Mouse (Mus musculus) hindbrain, embryonic 14.5 days (tissue): Measurements from ENCODE around the gene Uimc1. TPM values are rescaled to one million over a fixed set of nuclear protein-coding genes. Genes with fewer than 3 reads are reported as not detected.
"Not testable (repeated sequence)": the region's sequence is repeated elsewhere in the genome, so short reads cannot be mapped to it uniquely, and the experiment has no call there.

ENCODE experiments used
- ATAC-seq: fragments of 200-750 bp; cut with Nextera tagmentation; 2 replicates; pipeline ENCODE4 v1.8.0; 2017; ENCODE audit warnings: moderate number of reproducible peaks, mild to moderate bottlenecking, moderate TSS enrichment, moderate library complexity; ENCODE audit not compliant: low FRiP score
- DNase-seq: peaks from one replicate; pipeline ENCODE4 v3.0.0-alpha.2; 2015; ENCODE audit warnings: low spot score
- H3K27ac ChIP-seq: fragments of 300-500 bp; sonication (generic); 2 replicates; pipeline ENCODE4 v1.5.1; 2014; ENCODE audit warnings: mild to moderate bottlenecking, moderate library complexity
- H3K27me3 ChIP-seq: fragments of 300-500 bp; sonication (generic); 2 replicates; pipeline ENCODE4 v1.6.1; 2014; ENCODE audit warnings: mild to moderate bottlenecking, low read length, mixed read lengths; ENCODE audit not compliant: control insufficient read depth, insufficient read depth
- H3K36me3 ChIP-seq: fragments of 300-500 bp; sonication (generic); replicated peaks from 2 replicates; pipeline ENCODE4 v1.6.1; 2014; ENCODE audit not compliant: control insufficient read depth, insufficient read depth
- H3K4me1 ChIP-seq: fragments of 300-500 bp; sonication (generic); replicated peaks from 2 replicates; pipeline ENCODE4 v1.6.1; 2014; ENCODE audit warnings: antibody characterized with exemption, low read length, mixed read lengths; ENCODE audit not compliant: control insufficient read depth, insufficient read depth
- H3K4me2 ChIP-seq: fragments of 300-500 bp; sonication (generic); replicated peaks from 2 replicates; pipeline ENCODE4 v1.6.1; 2014; ENCODE audit warnings: mild to moderate bottlenecking, moderate library complexity
- H3K4me3 ChIP-seq: fragments of 300-500 bp; sonication (generic); replicated peaks from 2 replicates; pipeline ENCODE4 v1.5.1; 2014; ENCODE audit warnings: mild to moderate bottlenecking, low read length
- H3K9ac ChIP-seq: fragments of 300-500 bp; sonication (generic); 2 replicates; pipeline ENCODE4 v1.6.1; 2014
- H3K9me3 ChIP-seq: fragments of 300-500 bp; sonication (generic); 2 replicates; pipeline ENCODE4 v1.6.1; 2016; ENCODE audit warnings: low read length; ENCODE audit not compliant: control insufficient read depth
- WGBS: fragments of 180-500 bp; shearing (Covaris S2); extraction: QIAGEN DNeasy Blood & Tissue Kit; methylation state at CpG from one replicate; pipeline ENCODE4 v1.1.7; 2014; 5-methylcytosine and 5-hydroxymethylcytosine counted together
- polyA plus RNA-seq: library from polyadenylated mRNA; unstranded; fragments of >200 nt; fragmentation: Nextera tagmentation; extraction: Ambion mirVana; gene quantifications from 2 replicates; pipeline ENCODE4 v1.2.1, GENCODE M21; 2014

The Uimc1 gene
- polyA plus RNA-seq, 1 experiment from 2014 or later, result 21.5 TPM

DNA sequence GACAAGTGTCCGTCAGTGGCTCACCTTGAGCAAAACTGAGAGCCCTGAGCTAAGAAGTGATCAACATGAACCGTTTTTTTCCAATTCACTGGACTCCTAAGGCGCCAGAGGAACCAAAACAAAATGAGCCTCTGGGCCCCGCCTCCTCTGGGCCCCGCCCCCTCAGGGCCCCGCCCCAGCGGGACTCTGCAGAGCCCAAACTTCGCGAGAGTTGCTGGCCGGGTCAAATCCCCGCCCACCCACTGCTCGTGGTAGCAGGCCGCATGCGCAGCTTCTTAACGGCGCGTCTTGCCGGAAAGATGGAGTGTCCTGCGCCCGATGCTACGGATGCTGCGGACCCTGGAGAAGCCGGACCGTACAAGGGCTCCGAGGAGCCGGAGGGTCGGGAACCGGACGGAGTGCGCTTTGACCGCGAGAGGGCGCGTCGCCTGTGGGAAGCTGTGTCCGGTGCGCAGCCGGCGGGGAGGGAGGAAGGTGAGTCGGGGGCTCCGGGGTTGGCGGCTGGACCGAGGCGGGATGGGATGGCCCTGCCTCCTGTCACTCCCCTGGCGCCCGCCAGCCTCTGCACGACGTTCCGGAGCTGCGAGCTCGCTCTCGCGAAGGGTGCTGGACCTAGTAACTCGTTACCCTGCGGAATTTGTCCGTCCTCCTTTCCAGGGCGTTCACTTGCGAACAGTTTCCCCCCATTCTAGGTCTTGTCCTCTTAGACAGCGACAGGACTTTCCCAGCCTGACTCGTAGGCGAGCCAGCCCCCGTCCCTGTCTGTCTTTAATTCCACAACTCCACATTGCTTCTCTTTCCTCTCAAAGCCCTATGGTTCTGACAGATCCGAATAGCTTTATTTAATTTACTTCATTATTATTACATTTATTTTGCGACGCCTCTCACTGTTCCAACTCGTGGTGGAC, 5.2 kb upstream of the Uimc1 start, which contains the start of gene Zfp346:
Zfp346 (plus strand) TSS at position 267 of the 908 bp plus-strand sequence.
- DNase-seq, result peak; percentile 95
- Histone ChIP-seq H3K9me3 (no peaks in the 10 kb centered on the region), H3K27me3 (no peaks in the 10 kb centered on the region), H3K36me3 (peaks cover 12% of the 10 kb centered on the region), H3K9ac (peak within 1 kb of the TSS; percentile 89), H3K4me2 (peak within 1 kb of the TSS; percentile 72), H3K4me1 (peaks cover 12% of the 10 kb centered on the region), H3K27ac (peak within 1 kb of the TSS; percentile 79), H3K4me3 (peak within 1 kb of the TSS; percentile 90)
- WGBS, result 1% methylated on average over 61 of the region's 66 CpGs
- peak; percentile 93 for ATAC-seq

DNA sequence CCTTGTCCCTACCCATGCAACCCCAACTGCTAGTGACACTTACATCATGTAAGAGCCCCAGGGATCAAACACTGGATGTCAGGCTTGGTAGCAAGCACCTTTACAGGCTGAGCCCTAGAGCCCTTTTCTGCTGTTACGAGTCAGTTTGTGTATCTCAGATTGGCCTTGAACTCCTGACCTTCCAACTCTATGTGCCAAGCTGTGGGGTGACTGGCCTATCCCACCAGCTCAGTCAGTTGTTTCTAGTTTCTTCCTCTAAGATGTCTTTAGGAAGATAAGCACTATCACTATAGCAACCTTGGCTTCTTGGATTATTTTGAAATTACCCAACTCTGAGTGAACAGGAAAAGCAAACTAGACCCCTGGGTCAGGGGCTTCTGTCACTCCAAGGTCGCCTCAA, 3.3 kb upstream of the Uimc1 start:
- no peak overlapping the region for H3K9ac ChIP-seq
- peaks cover 19% of the 10 kb centered on the region for H3K4me1 ChIP-seq
- H3K27ac ChIP-seq, result no peak overlapping the region
- no peak overlapping the region for H3K4me3 ChIP-seq
- ATAC-seq, result no peak
- no peaks in the 10 kb centered on the region for H3K9me3 ChIP-seq
- H3K36me3 ChIP-seq, result peaks cover 12% of the 10 kb centered on the region
- no peak for DNase-seq
- H3K27me3 ChIP-seq, result no peaks in the 10 kb centered on the region
- H3K4me2 ChIP-seq, result no peak overlapping the region
- WGBS, result 76% methylated on average over 2 of the region's 2 CpGs

- no peak overlapping the region for H3K4me2 ChIP-seq
- peaks cover 19% of the 10 kb centered on the region for H3K4me1 ChIP-seq
- ATAC-seq (no peak), DNase-seq (no peak)
- no peak overlapping the region for H3K27ac ChIP-seq
- H3K36me3 ChIP-seq, result peaks cover 2% of the 10 kb centered on the region; the same call in 1 of the 2 replicates
- 91% methylated on average over 3 of the region's 3 CpGs for WGBS
- no peaks in the 10 kb centered on the region for H3K27me3 ChIP-seq
- no peaks in the 10 kb centered on the region for H3K9me3 ChIP-seq
- H3K9ac ChIP-seq, result no peak overlapping the region
- no peak overlapping the region for H3K4me3 ChIP-seq
Measured at GRCm38 (mm10) chr13:55102366-55102765, 2.3 kb upstream of the Uimc1 start.

DNA sequence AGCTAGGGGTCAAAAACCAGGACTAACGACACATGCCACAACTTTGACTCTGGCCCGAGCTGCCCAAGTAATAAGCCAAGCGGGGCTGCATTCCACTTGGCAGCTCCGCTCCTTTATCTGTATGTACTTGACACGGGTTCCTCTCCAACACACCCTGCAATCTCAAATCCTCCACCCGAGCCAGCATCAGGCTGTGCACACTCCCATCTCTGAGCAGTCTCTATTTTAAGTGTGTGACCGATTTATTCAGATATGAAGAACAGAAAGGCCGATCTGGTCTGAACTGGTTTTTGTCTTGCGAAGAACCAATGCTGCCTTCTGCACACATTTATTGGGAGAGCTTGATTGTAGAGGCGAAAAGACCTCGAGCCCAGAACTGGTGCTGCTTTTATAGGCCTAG, 1.5 kb upstream of the Uimc1 start:
- DNase-seq, result no peak
- H3K27ac ChIP-seq, result no peak overlapping the region
- H3K9ac ChIP-seq, result no peak overlapping the region
- no peak overlapping the region for H3K4me2 ChIP-seq
- H3K4me1 ChIP-seq, result peaks cover 16% of the 10 kb centered on the region
- no peaks in the 10 kb centered on the region for H3K27me3 ChIP-seq
- no peak overlapping the region for H3K4me3 ChIP-seq
- no peaks in the 10 kb centered on the region for H3K9me3 ChIP-seq
- ATAC-seq, result no peak
- H3K36me3 ChIP-seq, result no peaks in the 10 kb centered on the region
- 94% methylated on average over 11 of the region's 11 CpGs for WGBS

DNA sequence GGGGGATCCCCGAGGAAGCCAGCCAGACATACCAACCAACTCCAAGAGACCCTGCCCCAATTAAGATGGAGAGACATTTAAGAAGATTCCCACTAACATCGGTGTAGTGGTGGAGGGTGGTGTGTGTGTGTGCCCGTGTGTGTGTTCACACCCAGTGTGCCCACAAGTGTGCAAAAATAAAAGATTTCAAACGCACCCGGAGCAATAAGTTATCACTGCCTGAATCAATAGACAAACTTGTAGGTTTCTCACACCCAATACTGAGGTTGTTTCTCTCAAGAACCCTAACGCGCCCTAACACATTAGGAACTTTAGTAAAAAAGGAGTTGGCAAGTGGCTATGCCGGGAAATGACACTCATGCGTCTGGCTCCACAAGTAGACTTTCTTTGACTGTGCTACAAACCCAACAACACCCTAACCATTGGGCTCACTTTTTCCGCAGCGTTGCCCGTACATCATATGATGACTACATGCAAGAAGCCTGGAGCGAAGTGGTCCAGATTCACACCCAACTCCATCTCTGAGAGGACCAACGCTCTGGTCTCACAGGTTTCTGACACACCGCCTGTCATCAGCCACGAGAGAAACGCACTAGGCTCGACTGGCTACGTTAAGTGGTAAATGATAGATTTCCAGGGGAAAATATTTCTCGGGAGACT, 904 bp downstream of the Uimc1 start:
- 37% methylated on average over 20 of the region's 20 CpGs for WGBS
- H3K27ac ChIP-seq, result peak overlapping the region; percentile 72; the same call in 1 of the 2 replicates

GRCm38 (mm10) chr13:55097841-55098240, 2.3 kb downstream of the Uimc1 start:
- H3K27ac ChIP-seq, H3K4me2 ChIP-seq, H3K36me3 ChIP-seq: not testable (repeated sequence)

More for the DNA sequence above, 904 bp downstream of the Uimc1 start:
- Histone ChIP-seq H3K4me1 (peaks cover 6% of the 10 kb centered on the region), H3K27me3 (no peaks in the 10 kb centered on the region), H3K36me3 (no peaks in the 10 kb centered on the region), H3K9me3 (no peaks in the 10 kb centered on the region), H3K4me2 (peak overlapping the region; percentile 58), H3K4me3 (peak overlapping the region; percentile 67), H3K9ac (peak overlapping the region; percentile 77)
- no peak for ATAC-seq
- DNase-seq, result no peak

GRCm38 (mm10) chr13:55092588-55092987, 7.5 kb downstream of the Uimc1 start:
- no peak overlapping the region for H3K4me3 ChIP-seq
- H3K27ac ChIP-seq, result no peak overlapping the region
- no peaks in the 10 kb centered on the region for H3K4me1 ChIP-seq
- H3K27me3 ChIP-seq, result no peaks in the 10 kb centered on the region
- no peak overlapping the region for H3K4me2 ChIP-seq
- no peak for DNase-seq
- no peak overlapping the region for H3K9ac ChIP-seq
- peaks cover 6% of the 10 kb centered on the region; the same call in 1 of the 2 replicates for H3K36me3 ChIP-seq
- ATAC-seq, result no peak
- H3K9me3 ChIP-seq, result no peaks in the 10 kb centered on the region
- 91% methylated on average over 4 of the region's 4 CpGs for WGBS

More at GRCm38 (mm10) chr13:55097841-55098240, 2.3 kb downstream of the Uimc1 start:
- not testable (repeated sequence) for H3K9me3 ChIP-seq, H3K4me3 ChIP-seq, H3K27me3 ChIP-seq, H3K4me1 ChIP-seq, H3K9ac ChIP-seq, ATAC-seq, DNase-seq
- WGBS, result 94% methylated on average over 3 of the region's 3 CpGs

- Histone ChIP-seq H3K9ac (no peak overlapping the region), H3K27ac (no peak overlapping the region), H3K4me2 (no peak overlapping the region), H3K27me3 (no peaks in the 10 kb centered on the region), H3K4me1 (no peaks in the 10 kb centered on the region), H3K36me3 (peaks cover 25% of the 10 kb centered on the region), H3K4me3 (no peak overlapping the region), H3K9me3 (no peaks in the 10 kb centered on the region)
- ATAC-seq (no peak), DNase-seq (no peak)
- WGBS, result 47% methylated on average over 5 of the region's 5 CpGs
Measured at GRCm38 (mm10) chr13:55075597-55075996, 24.5 kb downstream of the Uimc1 start.

- DNase-seq (peak; percentile 84), ATAC-seq (no peak)
- H3K36me3 ChIP-seq, result peaks cover 19% of the 10 kb centered on the region
- H3K9me3 ChIP-seq, result no peaks in the 10 kb centered on the region
- 1% methylated on average over 3 of the region's 3 CpGs for WGBS
- H3K27ac ChIP-seq, result no peak overlapping the region
- H3K4me3 ChIP-seq, result no peak overlapping the region
- no peak overlapping the region for H3K9ac ChIP-seq
- no peak overlapping the region for H3K4me2 ChIP-seq
- no peaks in the 10 kb centered on the region for H3K4me1 ChIP-seq
- no peaks in the 10 kb centered on the region for H3K27me3 ChIP-seq
Measured at GRCm38 (mm10) chr13:55071322-55071721, 28.8 kb downstream of the Uimc1 start.
